Mouse (Mus musculus) frontal cortex, postnatal 25 days (tissue): ENCODE measurements around the gene Adam20.
"Not testable (repeated sequence)": the region's sequence is repeated elsewhere in the genome, so short reads cannot be mapped to it uniquely, and the experiment has no call there.

Source experiments
- DNase-seq, 2 experiments: peaks; one replicate each; pipeline ENCODE4 v3.0.0; 2022; ENCODE audit warnings: low spot score in 2 of 2

The Adam20 gene

DNA sequence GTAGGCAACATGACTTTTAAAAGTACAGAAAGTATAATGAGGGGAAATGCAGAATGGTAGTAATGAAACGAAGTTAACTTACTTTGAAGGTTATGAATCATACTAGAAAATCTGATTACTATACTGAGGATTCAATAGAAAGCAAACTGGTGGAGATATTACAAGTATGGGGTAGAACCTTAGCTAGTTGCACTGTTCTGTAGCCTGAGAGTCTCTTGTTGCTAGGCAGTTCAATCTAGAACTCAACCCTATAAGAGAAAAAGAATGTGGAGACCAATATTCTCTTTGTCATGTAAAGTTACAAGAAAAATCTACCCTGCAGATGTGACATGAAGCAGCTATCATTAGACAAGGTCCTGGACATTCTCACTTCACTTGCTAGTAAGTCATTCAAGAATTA is at the start of gene Adam20:
Adam20 (plus strand) TSS at position 301 of the 400 bp plus-strand sequence.
- DNase-seq: not testable (repeated sequence)

DNA sequence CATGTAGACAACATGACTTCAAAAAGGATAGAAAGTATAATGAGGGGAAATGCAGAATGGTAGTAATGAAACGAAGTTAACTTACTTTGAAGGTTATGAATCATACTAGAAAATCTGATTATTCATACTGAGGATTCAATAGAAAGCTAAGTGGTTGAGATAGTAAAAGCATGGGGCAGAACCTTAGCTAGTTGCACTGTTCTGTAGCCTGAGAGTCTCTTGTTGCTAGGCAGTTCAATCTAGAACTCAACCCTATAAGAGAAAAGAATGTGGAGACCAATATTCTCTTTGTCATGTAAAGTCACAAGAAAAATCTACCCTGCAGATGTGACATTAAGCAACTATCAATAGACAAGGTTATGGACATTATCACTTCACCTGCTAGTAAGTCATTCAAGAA is 41.2 kb upstream of the Adam20 start, which contains the start of gene Adam25:
Adam25 (plus strand) TSS at position 301 of the 400 bp plus-strand sequence.
- DNase-seq: not testable (repeated sequence)

DNA sequence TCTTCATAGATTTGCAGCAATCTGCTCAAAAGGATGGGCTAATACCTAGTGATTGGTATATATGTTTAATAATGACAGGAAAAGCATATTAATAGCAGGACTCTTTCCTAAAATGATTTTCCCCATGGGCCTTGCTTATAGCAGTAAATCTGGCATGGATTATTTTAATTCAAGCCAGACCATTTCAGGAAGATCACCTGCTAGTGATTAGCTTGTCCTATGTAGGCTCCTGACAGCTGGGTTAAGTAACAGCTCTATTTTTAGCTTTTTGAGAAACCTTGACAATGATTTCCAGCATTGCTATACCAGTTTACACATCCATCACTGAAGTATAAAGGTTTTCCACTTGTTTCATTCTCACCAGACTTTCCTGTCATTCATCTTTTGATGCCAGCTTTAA is 9.8 kb upstream of the Adam20 start:
- no peak for DNase-seq

DNA sequence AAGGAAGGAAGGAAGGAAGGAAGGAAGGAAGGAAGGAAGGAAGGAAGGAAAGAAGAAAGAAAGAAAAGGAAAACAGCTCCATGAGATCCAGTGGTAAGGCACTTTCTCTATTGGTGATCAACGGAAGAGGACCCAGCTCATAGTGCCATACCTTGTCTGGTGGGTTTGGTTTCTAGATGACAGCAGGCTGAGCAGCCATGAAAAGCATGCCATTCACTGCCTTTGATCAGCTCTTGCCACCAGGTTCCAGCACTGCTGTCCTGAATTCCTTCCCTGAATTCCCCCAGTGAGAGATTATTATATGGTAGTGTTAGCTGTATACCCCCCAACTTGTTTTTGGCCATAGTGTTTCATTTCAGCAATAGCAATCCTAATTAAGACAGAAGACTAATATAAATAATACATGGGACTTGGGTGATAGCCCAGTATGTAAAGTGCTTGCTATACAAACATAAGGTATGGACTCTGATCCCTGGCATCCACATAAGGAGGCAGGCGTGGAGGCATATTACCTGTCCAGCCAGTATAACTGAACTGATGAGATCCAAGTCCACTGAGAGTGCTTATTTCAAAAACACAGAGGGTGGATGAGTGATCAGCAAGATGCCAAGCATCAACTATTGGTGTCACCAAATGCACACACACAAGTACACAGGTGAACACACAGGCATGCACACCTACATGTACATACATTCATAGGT is 10.5 kb downstream of the Adam20 start:
- no peak for DNase-seq
